Mouse (Mus musculus) frontal cortex, adult (tissue): ENCODE results near the gene Slc44a1.

ENCODE experiments used
- ATAC-seq: cut with Nextera tagmentation; 2 replicates; pipeline ENCODE4 v1.9.2; 2017; ENCODE audit warnings: mild to moderate bottlenecking, moderate library complexity, mixed read lengths; ENCODE audit not compliant: low TSS enrichment

Gene Slc44a1

GRCm38 (mm10) chr4:53465887-53466286 lies 25.7 kb downstream of the Slc44a1 start:
- no peak for ATAC-seq

DNA sequence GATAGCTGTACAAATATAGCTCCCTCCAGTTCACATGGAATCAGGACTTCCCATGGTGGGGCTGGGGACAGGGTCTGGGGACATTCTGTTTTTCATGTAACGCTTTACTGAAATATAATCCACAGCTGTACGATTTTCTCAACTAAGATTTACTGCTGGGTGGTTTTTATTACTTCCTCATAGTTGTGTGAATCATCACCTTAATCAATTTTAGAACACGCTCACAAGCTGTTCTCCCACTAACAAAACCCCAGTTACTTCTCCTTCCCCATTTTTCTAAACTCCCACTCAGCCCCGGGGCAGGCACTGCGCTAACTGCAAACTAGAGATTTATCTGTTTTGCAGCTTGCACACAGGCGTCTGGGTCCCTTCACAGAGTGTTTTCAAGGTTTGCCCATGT lies 28.8 kb downstream of the Slc44a1 start:
- ATAC-seq, result peak; percentile 71

DNA sequence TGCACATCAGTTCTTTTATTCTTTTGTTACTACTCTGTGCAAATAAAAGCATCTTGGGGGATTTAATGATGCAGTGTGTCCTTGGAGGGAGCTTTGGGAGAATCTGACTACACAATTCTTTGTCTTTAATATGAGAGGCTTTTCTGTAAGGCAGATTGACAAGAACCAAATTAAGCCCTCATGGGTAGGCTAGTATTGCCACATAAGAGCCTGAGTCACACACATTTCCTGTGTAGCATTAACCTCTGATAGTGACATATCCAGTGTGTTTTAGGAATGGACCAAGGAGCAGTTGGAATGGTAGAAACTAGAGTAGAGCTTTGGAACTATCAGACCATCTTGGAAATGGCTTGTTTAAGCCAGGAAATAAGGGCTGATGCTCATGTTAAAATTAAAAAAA lies 33.9 kb downstream of the Slc44a1 start:
- no peak for ATAC-seq

DNA sequence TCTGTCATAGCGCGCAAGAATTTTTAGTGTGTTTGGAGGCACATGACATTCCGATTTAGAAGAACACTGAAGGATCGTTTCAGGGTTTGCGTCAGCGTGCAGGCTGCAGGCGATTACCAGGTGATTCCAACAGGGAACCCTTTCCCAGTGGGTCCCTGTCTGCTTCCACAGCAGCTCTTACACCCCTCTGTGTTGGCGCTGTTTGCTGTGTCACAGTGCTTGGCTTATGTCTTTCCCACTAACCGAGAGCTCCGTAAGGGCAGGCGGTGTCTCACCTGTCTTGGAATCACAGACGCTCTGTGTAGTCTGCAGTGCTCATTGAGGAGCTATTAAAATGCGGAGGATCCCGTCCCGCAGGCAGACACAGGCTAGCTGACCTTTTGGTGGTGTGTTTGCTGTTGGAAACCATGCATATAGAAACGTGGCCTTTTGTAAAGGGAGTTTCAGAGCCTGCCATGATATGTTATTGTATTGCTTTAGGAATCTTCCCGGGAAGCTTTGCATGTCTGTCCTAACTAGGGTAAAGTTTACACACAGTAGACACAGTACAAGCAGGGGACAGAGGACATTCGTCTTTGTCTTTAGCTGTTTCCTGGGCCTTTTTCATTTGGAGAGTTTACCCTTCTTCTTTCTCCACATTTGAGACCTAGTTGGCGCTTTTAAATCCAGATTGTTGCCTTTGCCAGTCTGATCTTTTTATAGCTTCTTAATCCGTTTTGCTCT lies 35.2 kb downstream of the Slc44a1 start:
- ATAC-seq, result peak; percentile 60

GRCm38 (mm10) chr4:53478644-53479043 lies 38.4 kb downstream of the Slc44a1 start:
- peak; percentile 44 for ATAC-seq

GRCm38 (mm10) chr4:53487216-53488188 lies 47.3 kb downstream of the Slc44a1 start:
- ATAC-seq, result peak; percentile 41

DNA sequence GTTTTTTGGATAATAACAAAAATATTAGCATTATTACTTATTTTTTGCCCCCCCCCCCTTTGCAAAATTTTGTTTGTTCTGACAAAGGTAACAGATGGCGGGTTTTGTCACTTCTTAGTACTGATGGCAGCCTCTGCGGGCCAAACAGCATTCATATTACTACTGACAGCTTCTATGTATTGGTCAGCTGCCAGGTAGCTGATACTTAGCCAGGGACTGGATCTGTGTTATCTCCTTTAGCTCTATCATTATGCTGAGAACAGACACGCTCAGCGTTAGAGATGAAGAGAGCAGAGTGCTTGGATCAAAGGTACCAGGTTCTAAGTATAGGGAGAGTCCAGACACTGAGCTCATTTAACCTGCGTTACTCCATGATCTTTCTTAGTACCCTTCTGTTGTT lies 48.6 kb downstream of the Slc44a1 start:
- no peak for ATAC-seq

DNA sequence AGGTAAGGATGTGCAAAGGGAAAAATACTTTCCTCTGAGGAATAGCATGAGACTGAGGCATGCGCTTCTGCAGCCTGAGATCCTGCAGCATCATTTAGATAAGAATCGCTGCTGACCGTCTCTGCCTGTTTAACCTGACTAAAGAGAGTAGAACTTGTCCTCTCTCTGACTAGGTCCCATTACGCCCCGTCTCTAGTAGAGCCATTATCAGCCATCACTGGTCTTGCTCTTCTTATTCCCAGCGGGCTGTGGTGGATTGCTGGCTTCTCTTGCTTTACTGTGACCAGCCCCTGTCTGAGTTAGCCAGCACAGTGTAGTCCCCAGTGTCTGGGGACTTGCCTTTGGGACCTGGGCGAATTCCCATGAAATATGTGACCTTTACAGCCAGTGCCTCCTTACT lies 50.2 kb downstream of the Slc44a1 start:
- ATAC-seq, result no peak

- ATAC-seq, result no peak
Measured at GRCm38 (mm10) chr4:53491269-53491668, 51.1 kb downstream of the Slc44a1 start.

GRCm38 (mm10) chr4:53495646-53496045 lies 55.4 kb downstream of the Slc44a1 start:
- no peak for ATAC-seq

DNA sequence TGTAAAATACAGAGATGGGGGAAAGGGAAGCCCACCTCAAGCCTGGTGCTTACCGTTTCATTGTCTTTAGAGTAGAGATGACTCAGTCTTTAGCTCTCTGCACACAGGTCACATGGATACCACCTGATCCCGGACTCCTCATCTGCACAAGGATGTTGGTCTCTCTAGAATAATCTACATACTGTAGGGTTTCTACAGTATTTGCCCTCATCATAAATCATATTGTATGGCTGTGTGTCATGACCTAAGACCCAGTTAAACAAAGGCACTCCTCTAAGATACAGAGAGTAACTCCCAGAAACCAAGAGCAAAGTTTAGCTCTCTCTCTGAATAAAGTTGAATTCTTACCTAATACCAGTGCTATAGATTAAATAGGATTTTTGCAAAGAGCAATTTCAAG lies 62.6 kb downstream of the Slc44a1 start:
- no peak for ATAC-seq

- peak; percentile 71 for ATAC-seq
Measured at GRCm38 (mm10) chr4:53512131-53512916, 72.1 kb downstream of the Slc44a1 start.

DNA sequence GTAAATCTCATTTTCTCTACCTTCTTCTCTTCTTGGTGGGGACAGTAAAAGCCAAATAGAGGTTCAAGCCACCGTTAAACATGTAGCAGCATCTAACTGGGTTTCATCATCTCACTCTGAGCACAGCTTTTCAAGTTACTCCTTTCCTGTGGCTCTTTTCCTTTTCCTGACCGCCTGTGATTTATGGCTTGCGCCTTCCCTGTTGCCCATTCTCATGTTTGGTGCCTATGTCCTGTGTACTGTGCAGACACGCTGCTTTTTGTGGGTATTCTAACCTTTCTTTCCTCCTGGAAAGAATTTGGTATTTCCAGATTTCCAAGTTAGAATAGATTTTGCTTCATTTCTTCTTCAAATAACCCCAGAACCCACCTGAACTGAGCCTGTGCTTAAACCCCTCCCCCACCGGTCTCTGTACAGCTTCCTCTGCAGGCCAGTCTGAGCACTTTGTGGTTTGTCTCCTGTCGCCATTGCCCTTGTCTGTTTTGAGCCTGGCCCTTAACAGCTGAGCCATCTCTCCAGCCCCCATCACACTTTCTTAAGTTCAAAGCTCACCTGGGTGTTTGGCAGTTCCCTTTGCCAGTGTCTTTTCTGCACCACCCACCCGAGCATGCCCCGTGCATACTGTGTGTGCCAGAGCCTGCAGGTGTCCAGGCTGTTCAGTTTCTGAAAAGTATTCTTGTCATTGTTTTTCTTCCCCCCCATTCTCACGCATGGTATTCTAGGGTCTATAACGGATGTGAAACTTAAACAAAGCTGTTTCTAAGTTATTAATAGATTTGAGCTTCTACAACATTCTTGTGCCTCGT lies 73.3 kb downstream of the Slc44a1 start:
- 0 out of 2 replicates have a peak, but pooled peaks have one; percentile 0 for ATAC-seq

GRCm38 (mm10) chr4:53516011-53516532 lies 75.9 kb downstream of the Slc44a1 start:
- ATAC-seq, result peak; percentile 53

DNA sequence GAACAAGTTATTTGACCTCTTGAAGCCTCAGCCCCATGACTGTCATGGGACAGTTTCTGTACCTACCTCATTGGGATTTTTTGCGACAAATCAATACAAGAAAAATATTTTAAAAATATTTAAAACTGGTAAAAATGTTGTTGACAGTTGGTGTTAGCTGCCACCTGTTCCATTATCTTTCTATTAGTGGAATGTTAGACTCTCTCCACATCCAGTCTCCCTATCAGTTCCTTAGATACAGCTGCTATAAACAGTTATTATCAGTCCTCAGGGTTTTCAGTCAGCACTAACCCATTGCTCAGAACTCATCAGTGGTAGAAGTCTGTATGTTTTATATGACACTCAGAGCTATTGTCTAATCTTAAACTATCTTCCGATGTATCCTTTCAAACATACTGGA lies 79.2 kb downstream of the Slc44a1 start:
- ATAC-seq, result no peak

DNA sequence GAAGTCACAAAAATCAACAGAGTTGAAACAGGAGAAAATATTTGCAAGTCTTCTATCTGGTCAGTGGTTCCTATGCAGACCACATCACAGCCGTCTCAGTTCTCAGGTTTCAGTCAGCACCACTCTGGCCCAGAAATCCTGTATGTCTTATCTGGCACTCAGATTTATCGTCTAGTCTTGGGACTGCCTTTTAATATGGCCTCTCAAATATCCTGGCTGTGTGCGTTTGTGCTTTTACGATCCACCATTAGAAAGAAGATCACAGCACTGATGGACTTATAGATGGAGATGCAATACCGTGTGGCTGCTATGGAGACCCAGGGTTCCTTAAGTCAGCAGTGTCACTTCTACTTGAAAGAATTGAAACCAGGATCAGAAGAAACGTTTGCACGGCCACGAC lies 80.8 kb downstream of the Slc44a1 start:
- no peak for ATAC-seq

DNA sequence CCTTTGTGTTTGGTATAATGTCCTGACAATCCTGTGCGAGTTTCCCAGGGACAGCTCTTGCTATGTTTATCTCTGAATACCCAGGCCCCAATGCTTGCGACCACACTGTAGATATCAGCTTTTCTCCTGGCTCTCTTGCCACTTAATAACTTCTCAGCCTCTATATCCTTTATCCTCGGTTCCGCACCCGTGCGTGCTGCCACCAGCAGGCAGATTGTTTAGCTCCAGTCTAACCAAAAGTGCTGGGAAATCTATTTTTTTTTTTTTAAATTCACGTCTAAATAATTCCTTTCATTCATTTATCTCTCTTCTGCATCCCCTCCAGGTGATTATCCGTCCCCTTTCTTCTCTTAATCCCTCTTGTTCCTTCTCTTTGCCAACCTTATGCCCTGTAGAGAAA lies 82.4 kb downstream of the Slc44a1 start:
- no peak for ATAC-seq

GRCm38 (mm10) chr4:53525503-53525902 lies 85.3 kb downstream of the Slc44a1 start:
- peak; percentile 50; the same call in 1 of the 2 replicates for ATAC-seq

GRCm38 (mm10) chr4:53525994-53526393 lies 85.8 kb downstream of the Slc44a1 start:
- ATAC-seq, result 0 out of 2 replicates have a peak, but pooled peaks have one; percentile 3

DNA sequence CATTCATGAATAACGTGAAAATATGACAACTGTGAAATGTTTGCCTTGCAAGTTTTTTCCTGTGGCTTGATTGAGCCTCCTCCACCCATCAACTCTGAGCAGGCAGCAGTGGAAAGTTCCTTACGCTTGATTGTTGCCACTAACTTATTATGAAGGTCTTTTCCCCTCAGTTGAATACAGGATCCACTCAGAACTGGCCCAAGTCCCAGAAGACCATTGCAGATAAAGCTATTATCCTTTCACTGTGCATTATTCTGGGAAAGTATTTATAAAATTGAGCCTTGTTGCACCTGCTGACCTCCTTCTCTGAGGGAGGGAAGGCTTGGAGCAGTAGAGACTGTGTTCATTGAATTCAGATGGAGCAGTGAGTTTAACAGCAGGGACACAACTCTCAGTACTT lies 86.2 kb downstream of the Slc44a1 start:
- ATAC-seq, result 0 out of 2 replicates have a peak, but pooled peaks have one; percentile 7

- peak; percentile 35; the same call in 1 of the 2 replicates for ATAC-seq
Measured at GRCm38 (mm10) chr4:53535795-53536194, 95.6 kb downstream of the Slc44a1 start.
